Mouse (Mus musculus): ENCODE measurements at regions not wholly inside any gene's neighbourhood (a gene's known extent, or its start where the extent isn't known, plus 50 kb on each side); places are given as distances from the start of the nearest gene placed in this dataset.

DNA sequence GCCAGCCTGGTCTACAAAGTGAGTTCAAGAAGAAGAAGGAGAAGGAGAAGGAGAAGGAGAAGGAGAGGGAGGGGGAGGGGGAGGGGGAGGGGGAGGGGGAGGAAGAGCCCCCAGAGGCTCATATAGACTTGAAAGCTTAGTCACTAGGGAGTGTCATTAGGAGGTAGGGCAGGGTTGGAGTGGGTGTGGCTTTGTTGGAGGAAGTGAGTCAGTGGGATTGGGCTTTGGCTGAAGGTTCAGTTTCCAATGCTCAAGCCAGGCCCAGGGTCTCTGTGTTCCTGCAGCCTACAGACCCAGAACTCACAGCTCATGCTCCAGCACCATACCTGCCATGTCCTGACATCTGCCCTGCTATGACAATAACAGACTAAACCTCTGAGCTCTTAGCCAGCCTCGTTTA is 154.4 kb upstream of the Actbl2 start:
- Histone ChIP-seq H3K4me2 (no peak overlapping the region), H3K4me1 (peaks cover 9% of the 10 kb centered on the region; the same call in 1 of the 2 replicates), H3K9me3 (no peaks in the 10 kb centered on the region), H3K4me3 (no peak overlapping the region), H3K27ac (replicated peaks) (no peak overlapping the region), H3K9ac (no peak overlapping the region), H3K36me3 (no peaks in the 10 kb centered on the region), H3K27me3 (replicated peaks) (no peaks in the 10 kb centered on the region)
- WGBS: 69% methylated on average over 1 of the region's 1 CpGs
- ATAC-seq (ENCODE audit: extremely low read depth, insufficient number of reproducible peaks, low FRiP score, low TSS enrichment): no peak

DNA sequence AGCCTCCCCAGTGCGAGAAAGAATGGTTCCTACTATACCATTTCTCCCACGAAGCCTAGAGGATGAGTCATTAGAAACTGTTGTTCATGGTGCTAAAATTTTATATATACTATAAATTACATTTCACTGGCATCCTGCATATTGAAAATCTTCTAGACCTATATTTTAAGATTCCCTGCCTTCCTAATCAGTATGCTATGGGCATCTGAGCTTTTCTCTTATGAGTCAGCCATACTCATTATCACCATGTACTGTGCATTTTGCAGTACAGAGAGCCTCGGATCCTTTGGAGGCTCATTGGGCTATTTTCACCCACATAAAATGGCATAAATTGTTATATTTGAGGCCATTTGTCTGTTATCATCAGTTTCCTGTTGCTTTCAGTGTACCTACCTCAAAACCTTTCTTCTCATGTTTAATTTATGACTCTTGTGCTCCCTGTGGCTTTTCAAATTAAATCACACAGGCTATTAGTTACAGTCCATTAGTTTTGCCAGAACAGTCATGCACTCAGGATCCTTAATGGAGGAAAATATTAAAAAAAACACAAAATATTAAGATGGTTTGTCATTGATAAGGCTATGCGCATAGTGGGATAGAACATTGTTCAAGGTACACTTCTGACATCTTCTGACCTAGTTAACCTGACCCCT is 150.1 kb upstream of the Actbl2 start:
- H3K27ac ChIP-seq (replicated peaks): no peak overlapping the region
- H3K27me3 ChIP-seq (replicated peaks): no peaks in the 10 kb centered on the region
- H3K4me3 ChIP-seq: no peak overlapping the region
- ATAC-seq (ENCODE audit: extremely low read depth, insufficient number of reproducible peaks, low FRiP score, low TSS enrichment): no peak
- WGBS: 75% methylated on average over 4 of the region's 4 CpGs
- no peak overlapping the region for H3K4me2 ChIP-seq
- H3K4me1 ChIP-seq: no peaks in the 10 kb centered on the region
- no peak overlapping the region for H3K9ac ChIP-seq
- H3K9me3 ChIP-seq: no peaks in the 10 kb centered on the region
- H3K36me3 ChIP-seq: no peaks in the 10 kb centered on the region

DNA sequence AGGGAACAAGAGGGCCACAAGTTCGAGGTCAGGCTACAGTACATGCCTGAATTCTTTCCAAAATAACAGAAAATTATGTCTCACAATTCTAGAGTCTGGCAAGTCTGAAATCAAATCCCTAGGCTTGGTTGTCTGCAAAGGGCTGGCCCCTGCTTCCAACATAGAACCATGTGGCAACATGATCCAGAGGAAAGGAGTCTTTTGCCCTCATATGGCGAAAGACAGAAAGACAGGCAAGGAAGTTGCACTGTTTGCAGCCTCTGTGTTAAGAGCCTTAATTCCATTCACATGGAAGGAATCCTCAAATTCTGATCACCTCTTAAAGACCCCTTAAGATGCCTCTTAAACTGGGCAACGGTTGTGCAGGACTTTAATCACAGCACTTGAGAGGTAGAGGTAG is 123.7 kb upstream of the Actbl2 start:
- Histone ChIP-seq H3K4me3 (no peak overlapping the region), H3K9ac (no peak overlapping the region), H3K27me3 (replicated peaks) (no peaks in the 10 kb centered on the region), H3K36me3 (no peaks in the 10 kb centered on the region), H3K4me1 (no peaks in the 10 kb centered on the region), H3K27ac (replicated peaks) (no peak overlapping the region), H3K9me3 (no peaks in the 10 kb centered on the region), H3K4me2 (no peak overlapping the region)
- ATAC-seq (ENCODE audit: extremely low read depth, insufficient number of reproducible peaks, low FRiP score, low TSS enrichment): no peak
- WGBS: 68% methylated on average over 3 of the region's 3 CpGs

DNA sequence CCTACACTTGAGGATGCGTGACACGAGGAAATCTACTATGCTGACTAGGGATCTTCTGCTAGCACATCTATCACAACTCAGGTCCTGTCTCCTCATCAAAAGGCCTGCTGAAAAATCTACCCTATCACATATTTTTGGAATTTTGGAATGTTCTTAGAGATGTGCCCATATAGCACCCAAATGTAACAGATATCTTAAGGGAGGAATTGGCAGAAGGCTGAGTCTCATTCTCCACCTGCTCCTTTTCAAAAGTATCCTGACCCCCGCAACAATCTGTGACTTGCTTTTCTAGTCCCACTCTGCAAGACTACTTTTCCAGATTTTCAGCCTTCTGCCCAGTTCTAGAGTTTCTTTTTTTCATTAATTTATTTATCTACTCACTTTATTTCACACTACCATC is 118.4 kb upstream of the Actbl2 start:
- Histone ChIP-seq H3K9ac (no peak overlapping the region), H3K36me3 (no peaks in the 10 kb centered on the region), H3K27ac (replicated peaks) (no peak overlapping the region), H3K27me3 (replicated peaks) (no peaks in the 10 kb centered on the region), H3K4me3 (no peak overlapping the region), H3K4me1 (no peaks in the 10 kb centered on the region), H3K9me3 (no peaks in the 10 kb centered on the region), H3K4me2 (no peak overlapping the region)
- ATAC-seq (ENCODE audit: extremely low read depth, insufficient number of reproducible peaks, low FRiP score, low TSS enrichment): no peak
- WGBS: 84% methylated on average over 3 of the region's 3 CpGs

DNA sequence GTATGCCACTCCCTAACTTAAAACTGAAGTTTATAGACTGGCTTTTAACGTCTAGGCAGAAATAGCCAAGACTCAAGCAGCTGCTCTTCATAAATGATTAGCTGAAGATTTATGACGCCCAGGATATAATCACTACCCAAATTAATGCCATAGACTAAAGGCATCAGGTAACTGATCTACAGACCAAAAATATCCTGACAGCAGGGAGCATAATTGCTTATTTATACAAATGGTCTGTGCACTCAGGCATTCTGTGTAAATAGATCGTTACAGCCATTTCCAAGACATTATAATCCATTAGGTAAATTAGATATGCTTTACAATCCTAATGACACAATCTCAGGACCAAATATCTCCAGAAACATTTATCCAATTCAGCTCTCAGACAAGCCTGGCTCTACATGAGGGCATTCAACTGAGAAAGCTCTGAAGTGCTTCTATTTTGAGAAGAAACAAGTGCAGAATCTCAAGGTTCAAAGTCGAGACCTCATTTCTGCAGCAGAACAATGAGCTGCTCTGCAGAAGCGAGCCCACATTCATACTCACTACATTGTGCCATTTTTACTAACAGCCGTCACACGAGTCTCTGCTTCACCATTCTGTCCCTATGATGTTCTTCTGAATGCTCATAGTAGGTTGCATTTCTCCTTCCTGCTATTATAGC is 111.9 kb upstream of the Actbl2 start:
- H3K4me3 ChIP-seq: no peak overlapping the region
- peaks cover 15% of the 10 kb centered on the region for H3K4me1 ChIP-seq
- no peak overlapping the region for H3K4me2 ChIP-seq
- H3K27me3 ChIP-seq (replicated peaks): no peaks in the 10 kb centered on the region
- no peaks in the 10 kb centered on the region for H3K36me3 ChIP-seq
- WGBS: 53% methylated on average over 7 of the region's 7 CpGs
- H3K9ac ChIP-seq: no peak overlapping the region
- ATAC-seq (ENCODE audit: extremely low read depth, insufficient number of reproducible peaks, low FRiP score, low TSS enrichment): no peak
- H3K9me3 ChIP-seq: no peaks in the 10 kb centered on the region
- peak overlapping the region; percentile 28; the same call in 1 of the 2 replicates for H3K27ac ChIP-seq (replicated peaks)

DNA sequence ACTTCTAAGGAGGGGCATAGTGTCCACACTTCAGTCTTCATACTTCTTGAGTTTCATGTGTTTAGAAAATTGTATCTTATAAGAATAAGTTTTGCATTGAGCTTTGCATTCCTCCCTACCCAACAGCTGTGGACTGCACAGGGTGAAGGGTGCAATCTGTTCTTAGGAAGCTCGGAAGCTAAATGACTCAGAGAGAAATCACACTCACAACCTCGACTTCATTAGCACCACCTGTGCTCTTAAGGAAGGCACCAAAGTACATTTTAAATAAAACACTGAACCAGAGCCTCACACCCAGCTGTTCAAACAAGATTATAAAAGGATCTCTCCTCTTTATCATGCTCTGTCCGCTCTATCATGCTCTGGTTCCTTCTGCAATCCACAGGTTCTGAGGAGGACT is 110.1 kb upstream of the Actbl2 start:
- Histone ChIP-seq H3K9me3 (no peaks in the 10 kb centered on the region), H3K4me3 (no peak overlapping the region), H3K4me2 (no peak overlapping the region), H3K27ac (replicated peaks) (no peak overlapping the region), H3K9ac (no peak overlapping the region), H3K27me3 (replicated peaks) (no peaks in the 10 kb centered on the region), H3K4me1 (peaks cover 15% of the 10 kb centered on the region), H3K36me3 (no peaks in the 10 kb centered on the region)
- 73% methylated on average over 3 of the region's 3 CpGs for WGBS
- no peak for ATAC-seq (ENCODE audit: extremely low read depth, insufficient number of reproducible peaks, low FRiP score, low TSS enrichment)

DNA sequence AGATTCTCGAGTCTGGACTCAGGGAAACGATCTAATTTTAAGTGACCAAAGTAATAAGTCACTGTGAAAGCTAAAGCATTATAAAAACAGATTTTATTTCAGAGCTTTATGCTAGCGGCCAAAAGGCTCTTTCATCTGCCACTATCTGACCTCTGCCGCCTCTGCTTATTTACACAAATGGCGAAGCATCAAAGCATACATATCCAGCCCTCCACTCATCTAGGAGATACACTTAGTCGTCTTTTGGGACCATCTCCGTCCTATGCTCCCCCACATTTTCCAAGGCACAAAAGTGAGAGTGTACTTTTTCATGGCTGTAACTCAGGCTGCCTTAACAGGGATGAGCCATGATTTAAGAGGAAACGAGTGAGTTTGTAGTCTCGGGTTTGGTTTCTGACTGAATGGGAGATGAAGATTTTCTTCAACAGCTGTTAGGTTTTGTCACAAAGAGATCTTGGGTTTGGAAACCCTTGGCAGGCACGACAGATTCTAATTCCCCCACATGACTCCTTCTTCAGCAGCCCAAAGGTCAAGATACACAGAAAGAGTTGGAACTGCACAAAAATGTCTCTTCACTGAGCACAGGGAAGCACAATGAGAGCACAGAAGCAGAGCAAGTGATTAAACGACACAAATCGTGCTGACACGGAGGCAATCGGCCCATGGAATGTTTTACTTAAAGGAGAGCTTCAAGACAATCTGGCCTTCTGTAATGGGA is 96.7 kb upstream of the Actbl2 start:
- H3K4me1 ChIP-seq: no peaks in the 10 kb centered on the region
- H3K4me2 ChIP-seq: no peak overlapping the region
- H3K9me3 ChIP-seq: no peaks in the 10 kb centered on the region
- no peak overlapping the region for H3K9ac ChIP-seq
- H3K4me3 ChIP-seq: no peak overlapping the region
- H3K36me3 ChIP-seq: no peaks in the 10 kb centered on the region
- no peaks in the 10 kb centered on the region for H3K27me3 ChIP-seq (replicated peaks)
- WGBS: 67% methylated on average over 14 of the region's 14 CpGs
- ATAC-seq (ENCODE audit: extremely low read depth, insufficient number of reproducible peaks, low FRiP score, low TSS enrichment): no peak
- no peak overlapping the region for H3K27ac ChIP-seq (replicated peaks)

DNA sequence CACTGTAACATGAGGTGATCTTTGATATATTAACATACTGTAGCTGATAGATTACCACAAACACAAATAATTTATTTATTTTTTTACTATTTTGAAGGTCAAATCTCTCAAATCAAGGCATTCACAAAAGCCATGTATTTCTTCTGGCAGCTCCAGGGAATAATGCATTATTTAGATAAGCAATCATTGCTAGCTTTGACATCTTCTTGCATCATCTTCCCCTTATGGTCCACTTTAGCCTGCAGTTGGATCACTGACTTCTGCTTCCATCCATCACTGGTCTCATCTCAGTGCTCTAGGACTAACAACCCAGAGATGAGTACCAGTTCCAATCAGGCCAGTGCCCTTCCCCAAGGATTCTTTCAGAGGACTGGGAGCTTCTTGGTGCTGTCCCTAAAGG is 95.3 kb upstream of the Actbl2 start:
- Histone ChIP-seq H3K4me2 (no peak overlapping the region), H3K36me3 (no peaks in the 10 kb centered on the region), H3K4me3 (no peak overlapping the region), H3K4me1 (no peaks in the 10 kb centered on the region), H3K9ac (no peak overlapping the region), H3K9me3 (no peaks in the 10 kb centered on the region), H3K27me3 (replicated peaks) (no peaks in the 10 kb centered on the region), H3K27ac (replicated peaks) (no peak overlapping the region)
- no peak for ATAC-seq (ENCODE audit: extremely low read depth, insufficient number of reproducible peaks, low FRiP score, low TSS enrichment)

DNA sequence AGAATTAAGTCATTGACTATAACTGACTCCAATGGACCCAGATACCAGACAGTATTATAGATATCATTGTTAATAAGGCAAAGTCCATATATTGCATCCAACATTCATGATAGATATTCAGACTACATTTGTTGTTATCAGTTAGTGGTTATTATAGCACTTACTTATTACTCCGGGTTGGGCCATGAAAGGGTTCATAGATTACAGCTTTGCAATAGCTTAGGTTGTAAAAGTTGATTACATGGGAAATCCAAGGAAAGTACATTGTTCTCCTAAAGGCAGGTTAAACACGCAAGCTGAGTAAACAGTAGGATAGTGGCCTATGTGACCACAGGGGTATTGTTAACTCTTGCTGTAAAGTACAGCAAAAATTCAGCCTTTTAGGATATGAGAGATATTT is 89.3 kb upstream of the Actbl2 start:
- no peak overlapping the region for H3K4me2 ChIP-seq
- no peaks in the 10 kb centered on the region for H3K4me1 ChIP-seq
- H3K9me3 ChIP-seq: no peaks in the 10 kb centered on the region
- WGBS: 78% methylated on average over 2 of the region's 2 CpGs
- no peak for ATAC-seq (ENCODE audit: extremely low read depth, insufficient number of reproducible peaks, low FRiP score, low TSS enrichment)
- H3K27ac ChIP-seq (replicated peaks): no peak overlapping the region
- no peaks in the 10 kb centered on the region for H3K36me3 ChIP-seq
- H3K9ac ChIP-seq: no peak overlapping the region
- H3K4me3 ChIP-seq: no peak overlapping the region
- H3K27me3 ChIP-seq (replicated peaks): no peaks in the 10 kb centered on the region

DNA sequence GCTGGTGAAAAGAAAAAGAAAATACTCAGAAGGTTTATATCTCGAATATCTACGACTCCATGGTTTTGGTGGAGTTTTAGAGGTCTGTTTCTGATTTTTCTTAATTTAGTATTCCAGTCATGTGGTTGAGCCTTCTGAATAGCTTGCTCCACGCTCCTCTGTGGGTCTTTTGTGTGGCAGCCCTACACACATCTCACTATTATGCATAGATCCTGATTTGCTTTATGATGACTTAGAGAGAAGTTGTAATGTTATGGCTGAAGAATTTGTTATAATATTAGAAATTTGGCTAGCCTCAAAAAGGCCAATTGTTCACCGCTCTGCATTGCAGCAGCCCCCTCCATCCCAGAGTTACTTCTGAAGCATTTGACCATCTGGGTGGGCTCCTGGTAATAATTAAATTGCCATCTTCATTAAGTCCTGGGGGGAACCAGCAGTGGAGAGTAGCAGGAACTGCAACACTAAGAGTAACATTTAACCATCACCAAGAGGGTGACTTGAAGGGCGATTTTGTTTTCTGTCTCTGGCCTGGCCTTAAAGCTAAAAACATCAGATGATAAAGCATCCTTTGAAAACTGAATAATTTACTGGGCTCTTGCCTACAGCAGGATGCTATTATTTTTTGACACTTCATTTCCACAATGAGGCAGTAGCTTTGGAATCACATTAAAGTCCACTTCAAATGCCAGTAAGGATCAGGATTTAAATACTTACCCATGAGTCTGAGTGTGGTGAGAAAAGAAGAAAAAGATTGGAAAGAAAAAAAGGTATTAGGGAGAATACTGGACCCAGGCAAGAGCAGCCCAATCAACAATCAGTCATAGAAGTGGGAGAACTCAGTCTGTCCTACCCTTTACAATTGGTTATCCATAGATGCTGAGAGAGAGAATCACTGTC is 84.3 kb upstream of the Actbl2 start:
- Histone ChIP-seq H3K36me3 (no peaks in the 10 kb centered on the region), H3K9ac (no peak overlapping the region), H3K4me1 (no peaks in the 10 kb centered on the region), H3K9me3 (no peaks in the 10 kb centered on the region), H3K27me3 (replicated peaks) (no peaks in the 10 kb centered on the region), H3K4me2 (no peak overlapping the region), H3K27ac (replicated peaks) (no peak overlapping the region), H3K4me3 (no peak overlapping the region)
- ATAC-seq (ENCODE audit: extremely low read depth, insufficient number of reproducible peaks, low FRiP score, low TSS enrichment): no peak
- 78% methylated on average over 5 of the region's 5 CpGs for WGBS

DNA sequence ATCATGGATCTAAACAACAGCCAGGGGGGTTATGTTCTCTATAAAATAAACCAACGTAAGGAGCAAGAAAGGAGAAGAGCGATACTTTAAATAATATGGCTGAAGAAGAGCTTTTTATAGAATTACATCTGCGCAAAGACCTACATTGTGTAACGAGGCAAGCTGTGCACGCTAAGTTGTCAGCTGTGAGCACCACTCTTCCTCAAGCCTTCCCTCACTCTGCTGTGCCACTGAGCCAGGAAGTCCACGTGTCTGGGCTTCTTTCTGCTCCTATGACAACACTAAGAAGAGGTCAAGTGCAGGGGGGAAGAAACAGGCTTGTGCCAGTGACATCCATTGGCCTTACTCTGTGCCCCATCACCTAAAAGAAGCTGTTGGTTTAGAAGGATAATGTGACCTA is 75.6 kb upstream of the Actbl2 start:
- no peaks in the 10 kb centered on the region for H3K9me3 ChIP-seq
- ATAC-seq (ENCODE audit: extremely low read depth, insufficient number of reproducible peaks, low FRiP score, low TSS enrichment): no peak
- no peak overlapping the region for H3K27ac ChIP-seq (replicated peaks)
- no peak overlapping the region for H3K4me3 ChIP-seq
- no peaks in the 10 kb centered on the region for H3K36me3 ChIP-seq
- H3K9ac ChIP-seq: no peak overlapping the region
- 65% methylated on average over 6 of the region's 6 CpGs for WGBS
- H3K4me2 ChIP-seq: no peak overlapping the region
- H3K4me1 ChIP-seq: no peaks in the 10 kb centered on the region
- no peaks in the 10 kb centered on the region for H3K27me3 ChIP-seq (replicated peaks)

All from heart, embryonic 13.5 days (tissue).